Mouse (Mus musculus): Measurements from ENCODE around the gene Tiam2.

Gene Tiam2

DNA sequence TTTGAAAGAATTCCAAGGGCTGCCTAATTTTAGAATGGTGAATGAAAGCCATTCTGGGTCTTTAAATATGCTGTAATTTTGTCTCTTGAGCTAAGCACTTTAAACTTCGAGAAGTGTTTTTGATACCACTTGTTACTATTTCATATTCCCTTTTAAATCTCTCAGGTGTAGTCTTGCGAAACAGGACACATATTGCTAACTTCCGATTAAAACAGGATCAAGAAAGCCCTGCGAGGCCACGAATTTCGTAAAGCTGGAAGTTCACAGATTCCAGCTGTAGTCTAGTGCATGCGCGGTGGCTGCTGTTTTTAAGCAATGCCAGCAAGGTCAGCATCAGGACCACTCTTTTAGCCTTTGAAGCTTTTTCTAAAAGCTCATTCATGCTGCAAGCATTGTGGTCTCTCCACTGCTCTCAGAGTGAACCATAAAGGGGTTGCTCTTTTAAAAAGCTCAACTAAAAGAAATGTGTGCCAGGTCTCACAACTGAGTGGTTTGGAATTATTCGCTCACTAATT is 232.0 kb downstream of the Tiam2 start:
- no peak for DNase-seq (ENCODE audit: low read depth, low spot score)

DNA sequence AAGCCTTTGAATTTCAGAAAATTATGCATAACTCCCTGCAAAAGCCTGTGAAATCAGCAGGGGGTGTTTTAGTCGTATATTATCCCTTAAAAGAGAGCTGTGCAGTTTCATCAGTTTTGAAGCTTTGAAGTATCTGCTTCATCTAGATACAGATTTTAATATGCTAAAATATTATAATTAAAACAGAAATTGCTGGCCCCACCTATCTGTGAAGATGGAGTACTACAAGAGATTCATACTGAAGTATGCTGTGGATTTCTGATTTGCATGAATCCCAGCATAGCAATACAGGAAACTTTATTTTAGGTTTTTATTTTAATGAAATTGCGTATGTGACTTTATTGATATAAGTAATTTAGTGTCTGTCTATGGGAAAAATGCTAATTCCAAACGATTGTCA is 234.2 kb downstream of the Tiam2 start:
- no peak for DNase-seq (ENCODE audit: low read depth, low spot score)

DNA sequence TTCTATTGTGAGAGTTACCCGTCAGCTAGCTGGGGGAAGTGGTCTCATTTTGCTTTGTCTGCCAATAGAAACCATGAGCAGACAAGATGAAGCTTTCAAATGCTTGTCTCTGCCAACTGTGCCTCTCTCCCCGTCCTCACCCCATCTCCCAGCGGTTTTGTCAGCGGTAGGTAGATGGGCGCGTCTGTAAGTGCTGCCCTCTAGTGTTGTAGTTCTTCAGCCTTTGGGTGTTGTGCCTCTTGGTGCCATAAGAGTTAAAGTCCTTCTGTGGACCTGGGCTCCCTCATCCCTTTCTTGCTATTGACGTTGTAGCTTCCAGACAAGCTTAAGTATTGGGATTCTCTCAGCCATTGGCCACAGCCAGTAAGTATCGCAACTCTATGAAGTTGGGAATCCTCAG is 236.0 kb downstream of the Tiam2 start:
- DNase-seq (ENCODE audit: low read depth, low spot score), result no peak

DNA sequence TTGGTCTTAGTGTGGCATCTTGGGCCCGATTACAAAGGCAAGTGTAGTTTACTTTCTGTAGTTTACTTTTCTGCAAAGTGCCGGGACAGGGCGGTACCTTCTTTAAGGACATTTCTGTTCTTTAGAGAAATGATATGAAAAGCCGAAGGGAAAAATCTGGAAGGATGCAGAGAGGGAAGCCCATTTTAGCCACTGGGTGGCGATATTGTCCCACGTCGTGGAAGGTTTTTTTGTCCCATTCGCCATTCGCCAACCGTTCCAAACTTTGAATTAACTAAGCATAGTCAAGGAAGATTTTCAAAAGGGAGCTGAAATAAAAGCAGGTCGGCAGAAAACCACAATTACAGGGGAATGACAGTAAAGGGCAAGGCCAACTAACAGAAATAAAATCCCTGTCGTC is 244.5 kb downstream of the Tiam2 start:
- DNase-seq (ENCODE audit: low read depth, low spot score), result no peak
